Mouse (Mus musculus): Measurements from ENCODE around the gene Gbf1.

DNA sequence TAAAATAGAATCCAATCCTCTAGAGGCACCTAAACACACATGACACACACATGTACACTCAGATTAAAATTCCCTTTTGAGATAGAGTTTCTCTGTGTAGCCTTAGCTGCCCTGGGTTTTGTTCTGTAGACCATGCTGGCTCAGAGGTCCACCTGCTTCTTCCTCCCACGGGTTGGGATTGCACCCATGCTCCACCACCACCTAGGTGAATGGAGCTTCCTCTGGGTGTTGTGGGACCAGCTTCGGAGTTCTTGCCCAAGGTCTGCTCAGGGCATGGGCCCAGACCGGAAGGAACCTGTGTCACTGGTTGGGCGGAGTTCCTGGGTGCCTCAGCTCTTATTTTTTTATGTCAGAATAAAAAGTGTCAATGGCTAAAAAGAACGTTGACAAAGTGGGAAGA is 62.2 kb downstream of the Gbf1 start:
- TF ChIP-seq CTCF (IDR thresholded peaks at IDR 0.05; ENCODE audit: control insufficient read depth, insufficient read depth, insufficient read length), result no peak
- no peak for TF ChIP-seq USF1 (IDR thresholded peaks at IDR 0.05; ENCODE audit: low read depth)
- no peak for TF ChIP-seq MYOG (IDR thresholded peaks at IDR 0.05; ENCODE audit: control insufficient read depth, extremely low read depth, insufficient read length)
